Mouse (Mus musculus) midbrain, postnatal 0 days (tissue): ENCODE results near the gene Gm10024. TPM values are rescaled to one million over a fixed set of nuclear protein-coding genes. Genes with fewer than 3 reads are reported as not detected.
"Not testable (repeated sequence)": the region's sequence is repeated elsewhere in the genome, so short reads cannot be mapped to it uniquely, and the experiment has no call there.

Source experiments
- ATAC-seq: fragments of 200-750 bp; cut with Nextera tagmentation; 2 replicates; pipeline ENCODE4 v1.8.0; 2017; ENCODE audit warnings: moderate number of reproducible peaks, mild to moderate bottlenecking, moderate TSS enrichment, moderate library complexity; ENCODE audit not compliant: low FRiP score
- DNase-seq: peaks from one replicate; pipeline ENCODE4 v3.0.0-alpha.2; 2015; ENCODE audit warnings: low spot score
- H3K27ac ChIP-seq: fragments of 300-500 bp; sonication (generic); 2 replicates; pipeline ENCODE4 v1.5.1; 2014; ENCODE audit warnings: low read depth, mild to moderate bottlenecking, low read length, mixed read lengths
- H3K27me3 ChIP-seq: fragments of 300-500 bp; sonication (generic); 2 replicates; pipeline ENCODE4 v1.6.1; 2014; ENCODE audit warnings: low read length, control low read depth, mixed read lengths; ENCODE audit not compliant: insufficient read depth
- H3K36me3 ChIP-seq: fragments of 300-500 bp; sonication (generic); 2 replicates; pipeline ENCODE4 v1.6.1; 2014; ENCODE audit warnings: low read length, control low read depth, mixed read lengths; ENCODE audit not compliant: insufficient read depth
- H3K4me1 ChIP-seq: fragments of 300-500 bp; sonication (generic); 2 replicates; pipeline ENCODE4 v1.6.1; 2014; ENCODE audit warnings: mild to moderate bottlenecking, control low read depth, antibody characterized with exemption, low read length, mixed read lengths; ENCODE audit not compliant: insufficient read depth
- H3K4me2 ChIP-seq: fragments of 300-500 bp; sonication (generic); 2 replicates; pipeline ENCODE4 v1.6.1; 2014; ENCODE audit warnings: low read depth, mild to moderate bottlenecking, low read length, mixed read lengths; ENCODE audit not compliant: poor library complexity, severe bottlenecking
- H3K4me3 ChIP-seq: fragments of 300-500 bp; sonication (generic); 2 replicates; pipeline ENCODE4 v1.5.1; 2014; ENCODE audit warnings: low read depth, mild to moderate bottlenecking, low read length, moderate library complexity
- H3K9ac ChIP-seq: fragments of 300-500 bp; sonication (generic); replicated peaks from 2 replicates; pipeline ENCODE4 v1.6.1; 2014; ENCODE audit warnings: mild to moderate bottlenecking, low read length, moderate library complexity, mixed read lengths; ENCODE audit not compliant: poor library complexity, severe bottlenecking
- H3K9me3 ChIP-seq: fragments of 300-500 bp; sonication (generic); 2 replicates; pipeline ENCODE4 v1.6.1; 2016; ENCODE audit warnings: low read length, control low read depth
- CTCF ChIP-seq: IDR thresholded peaks from 2 replicates; pipeline ENCODE4 v1.5.1; 2016; ENCODE audit warnings: antibody characterized with exemption, mild to moderate bottlenecking
- WGBS: fragments of 180-500 bp; shearing (Covaris S2); extraction: QIAGEN DNeasy Blood & Tissue Kit; methylation state at CpG from one replicate; pipeline ENCODE4 v1.1.7; 2014; 5-methylcytosine and 5-hydroxymethylcytosine counted together
- polyA plus RNA-seq: library from polyadenylated mRNA; unstranded; fragments of >200 nt; fragmentation: Nextera tagmentation; extraction: Ambion mirVana; gene quantifications from 2 replicates; pipeline ENCODE4 v1.2.1, GENCODE M21; 2015
- total RNA-seq: library from RNA; depleted of rRNA; stranded (reverse); fragments of >200 nt; gene quantifications from 2 replicates; pipeline ENCODE4 v1.2.3, GENCODE M21; 2014; rRNA removed

The Gm10024 gene
- total RNA-seq (not detected in 2 replicates), polyA plus RNA-seq (not detected in 2 replicates)

- not testable (repeated sequence) for H3K9ac ChIP-seq, H3K9me3 ChIP-seq, H3K27me3 ChIP-seq, H3K4me1 ChIP-seq, H3K4me3 ChIP-seq, H3K36me3 ChIP-seq, H3K4me2 ChIP-seq, H3K27ac ChIP-seq, ATAC-seq, DNase-seq
These were observed at the start of gene Gm10024 for GRCm38 (mm10) chr10:77711157-77711556. Gene Gm10024, plus strand, starts transcription at chr10:77711457.

GRCm38 (mm10) chr10:77663949-77664665, 47.1 kb upstream of the Gm10024 start:
- no peaks in the 10 kb centered on the region for H3K4me1 ChIP-seq

GRCm38 (mm10) chr10:77666342-77666741, 44.9 kb upstream of the Gm10024 start:
- no peak for ATAC-seq
- WGBS = 84% methylated on average over 8 of the region's 8 CpGs

More at GRCm38 (mm10) chr10:77663949-77664665, 47.1 kb upstream of the Gm10024 start:
- ATAC-seq = no peak
- no peak overlapping the region for H3K4me2 ChIP-seq
- H3K27ac ChIP-seq = no peak overlapping the region
- H3K4me3 ChIP-seq = no peak overlapping the region
- no peaks in the 10 kb centered on the region for H3K36me3 ChIP-seq
- no peaks in the 10 kb centered on the region for H3K9me3 ChIP-seq
- no peak for DNase-seq
- H3K9ac ChIP-seq = no peak overlapping the region
- 62% methylated on average over 43 of the region's 43 CpGs for WGBS
- H3K27me3 ChIP-seq = no peaks in the 10 kb centered on the region
- no peak for TF ChIP-seq CTCF

GRCm38 (mm10) chr10:77667402-77667801, 43.9 kb upstream of the Gm10024 start:
- Histone ChIP-seq H3K4me1 (no peaks in the 10 kb centered on the region), H3K4me3 (no peak overlapping the region), H3K27ac (no peak overlapping the region), H3K4me2 (no peak overlapping the region), H3K9ac (no peak overlapping the region), H3K9me3 (no peaks in the 10 kb centered on the region), H3K27me3 (no peaks in the 10 kb centered on the region), H3K36me3 (no peaks in the 10 kb centered on the region)
- TF ChIP-seq CTCF = no peak
- WGBS = 82% methylated on average over 4 of the region's 4 CpGs
- ATAC-seq (no peak), DNase-seq (no peak)

More at GRCm38 (mm10) chr10:77666342-77666741, 44.9 kb upstream of the Gm10024 start:
- Histone ChIP-seq H3K27me3 (no peaks in the 10 kb centered on the region), H3K4me1 (no peaks in the 10 kb centered on the region), H3K9me3 (no peaks in the 10 kb centered on the region), H3K4me2 (no peak overlapping the region), H3K4me3 (no peak overlapping the region), H3K36me3 (no peaks in the 10 kb centered on the region), H3K9ac (no peak overlapping the region), H3K27ac (no peak overlapping the region)
- peak; percentile 28 for DNase-seq
- TF ChIP-seq CTCF = no peak

- Histone ChIP-seq H3K27ac (no peak overlapping the region), H3K36me3 (no peaks in the 10 kb centered on the region), H3K4me1 (no peaks in the 10 kb centered on the region), H3K4me3 (no peak overlapping the region), H3K4me2 (no peak overlapping the region), H3K27me3 (no peaks in the 10 kb centered on the region), H3K9me3 (no peaks in the 10 kb centered on the region), H3K9ac (no peak overlapping the region)
- 74% methylated on average over 4 of the region's 4 CpGs for WGBS
- ATAC-seq (no peak), DNase-seq (no peak)
- TF ChIP-seq CTCF = no peak
These were observed 40.5 kb upstream of the Gm10024 start for GRCm38 (mm10) chr10:77670710-77671109.

GRCm38 (mm10) chr10:77671519-77671918, 39.7 kb upstream of the Gm10024 start:
- DNase-seq (no peak), ATAC-seq (no peak)
- no peak overlapping the region for H3K4me3 ChIP-seq
- H3K27me3 ChIP-seq = no peaks in the 10 kb centered on the region
- no peak for TF ChIP-seq CTCF
- no peaks in the 10 kb centered on the region for H3K9me3 ChIP-seq
- no peaks in the 10 kb centered on the region for H3K36me3 ChIP-seq
- no peaks in the 10 kb centered on the region for H3K4me1 ChIP-seq
- 85% methylated on average over 4 of the region's 4 CpGs for WGBS
- no peak overlapping the region for H3K4me2 ChIP-seq
- H3K27ac ChIP-seq = no peak overlapping the region
- H3K9ac ChIP-seq = no peak overlapping the region
